Mouse (Mus musculus) myocyte (in vitro differentiated cells): Measurements from ENCODE around the gene Dpy19l2.

ENCODE experiments used
- CEBPB ChIP-seq: IDR thresholded peaks from 2 replicates; pipeline ENCODE4 v1.6.1; 2011; ENCODE audit warnings: mild to moderate bottlenecking, moderate library complexity; ENCODE audit not compliant: poor library complexity, insufficient read depth, severe bottlenecking
- E2F4 ChIP-seq: IDR thresholded peaks from one replicate; pipeline ENCODE4 v1.6.1; 2011; ENCODE audit warnings: mild to moderate bottlenecking, control low read depth, moderate library complexity; ENCODE audit not compliant: insufficient read depth
- MAX ChIP-seq: IDR thresholded peaks from one replicate; pipeline ENCODE4 v1.6.1; 2011; ENCODE audit warnings: low read depth, mild to moderate bottlenecking, control low read depth
- MYOD1 ChIP-seq, 3 experiments: IDR thresholded peaks; one replicate each; pipeline ENCODE4 v1.6.1; 2011; ENCODE audit warnings: control low read depth in 2 of 3, low read depth in 2 of 3, mild to moderate bottlenecking in 2 of 3, moderate library complexity in 1 of 3; ENCODE audit not compliant: insufficient read length in 2 of 3, control insufficient read depth in 1 of 3
- MYOG ChIP-seq, 3 experiments: IDR thresholded peaks; one replicate each; pipeline ENCODE4 v1.6.1; 2011; ENCODE audit warnings: control low read depth in 2 of 3, low read depth in 2 of 3, mild to moderate bottlenecking in 2 of 3; ENCODE audit not compliant: insufficient read length in 2 of 3, control insufficient read depth in 1 of 3, insufficient read depth in 1 of 3
- POLR2A ChIP-seq: IDR thresholded peaks from one replicate; pipeline ENCODE4 v1.6.1; 2011; ENCODE audit warnings: low read depth, mild to moderate bottlenecking, control low read depth, moderate library complexity; ENCODE audit not compliant: insufficient read length
- POLR2AphosphoS2 ChIP-seq: IDR thresholded peaks from one replicate; pipeline ENCODE4 v1.6.1; 2011; ENCODE audit warnings: low read depth, control low read depth; ENCODE audit not compliant: insufficient read length
- REST ChIP-seq: IDR thresholded peaks from one replicate; pipeline ENCODE4 v1.6.1; 2011; ENCODE audit warnings: mild to moderate bottlenecking, control low read depth, moderate library complexity; ENCODE audit not compliant: insufficient read depth, insufficient read length
- SRF ChIP-seq: IDR thresholded peaks from one replicate; pipeline ENCODE4 v1.6.1; 2011; ENCODE audit warnings: low read depth; ENCODE audit not compliant: control insufficient read depth, insufficient read length
- TCF12 ChIP-seq: IDR thresholded peaks from one replicate; pipeline ENCODE4 v1.6.1; 2011; ENCODE audit warnings: mild to moderate bottlenecking, control low read depth; ENCODE audit not compliant: poor library complexity, insufficient read depth, severe bottlenecking
- TCF3 ChIP-seq: IDR thresholded peaks from one replicate; pipeline ENCODE4 v1.6.1; 2011; ENCODE audit warnings: low read depth, control low read depth; ENCODE audit not compliant: insufficient read length
- USF1 ChIP-seq: IDR thresholded peaks from one replicate; pipeline ENCODE4 v1.6.1; 2011; ENCODE audit warnings: low read depth, mild to moderate bottlenecking, control low read depth, moderate library complexity

GRCm38 (mm10) chr9:24513290-24514077, 182.6 kb downstream of the Dpy19l2 start:
- no peak for TF ChIP-seq E2F4
- TF ChIP-seq POLR2A, result no peak
- no peak for TF ChIP-seq CEBPB
- no peak for TF ChIP-seq MAX
- no peak for TF ChIP-seq MYOG (IDR thresholded peaks at IDR 0.05; ENCODE audit: control insufficient read depth in 1 of 3, insufficient read depth in 1 of 3, insufficient read length in 2 of 3, low read depth in 2 of 3)
- no peak for TF ChIP-seq USF1
- TF ChIP-seq REST, result no peak
- TF ChIP-seq TCF12, result no peak
- no peak for TF ChIP-seq POLR2AphosphoS2
- no peak for TF ChIP-seq MYOD1 (IDR thresholded peaks at IDR 0.05; ENCODE audit: control insufficient read depth in 1 of 3, insufficient read length in 2 of 3, low read depth in 2 of 3)
- TF ChIP-seq SRF, result no peak
- TF ChIP-seq TCF3, result no peak
